Mouse (Mus musculus): ENCODE data around the gene Cryba1. TPM values are rescaled to one million over a fixed set of nuclear protein-coding genes. Genes with fewer than 3 reads are reported as not detected.

Gene Cryba1
- not detected for polyA plus RNA-seq (2017; shearing (Covaris generic))

GRCm38 (mm10) chr11:77725183-77725582 lies at the start of gene Cryba1:
TSS of gene Cryba1 (minus strand) at chr11:77725283.

DNA sequence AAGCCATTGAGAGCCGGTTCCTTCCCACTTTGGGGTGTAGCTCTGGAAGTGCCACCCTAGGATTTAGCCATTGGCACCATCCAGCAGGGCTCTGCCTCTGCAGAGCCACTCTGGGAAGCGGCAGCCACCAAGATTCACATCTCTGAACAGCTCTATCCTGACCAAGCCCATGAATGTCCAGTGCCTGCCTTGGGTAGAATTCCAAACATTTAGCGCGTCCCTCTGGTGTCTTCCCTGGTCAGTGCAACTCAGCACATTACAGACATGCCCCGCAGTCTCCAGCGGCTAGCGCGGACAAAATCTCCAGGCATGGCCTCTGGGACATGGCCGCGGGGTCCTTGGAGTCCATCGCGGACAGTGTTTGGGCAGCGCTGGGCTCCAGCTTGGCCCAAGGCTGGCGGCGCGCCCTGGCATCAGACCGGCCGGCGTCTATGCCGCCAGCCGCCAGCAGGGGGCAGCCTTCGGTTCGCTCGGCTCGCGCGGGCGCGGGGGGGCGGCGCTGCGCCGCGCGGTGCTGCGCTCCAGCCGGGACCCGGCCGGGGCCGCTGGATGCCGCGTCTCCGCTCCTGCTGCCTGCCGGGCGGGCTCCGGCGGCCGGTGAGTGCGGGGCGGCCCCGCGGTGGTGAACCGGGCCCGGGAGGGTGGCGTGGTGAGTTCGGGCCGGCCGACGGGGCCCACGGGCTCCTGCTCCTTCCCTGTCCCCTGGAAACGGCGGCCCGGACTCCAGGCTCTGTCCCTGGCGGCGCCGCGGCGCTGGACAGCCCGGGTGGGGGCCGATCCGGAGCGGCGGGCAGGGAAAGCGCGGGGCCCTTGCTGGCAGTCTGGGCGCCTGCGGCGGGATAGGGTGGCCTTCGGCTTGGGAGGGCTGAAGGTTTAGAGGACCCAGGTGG lies 37.9 kb upstream of the Cryba1 start, which contains the start of gene Myo18a:
Gene Myo18a, plus strand, starts transcription at position 464 of the 890 bp plus-strand sequence.

DNA sequence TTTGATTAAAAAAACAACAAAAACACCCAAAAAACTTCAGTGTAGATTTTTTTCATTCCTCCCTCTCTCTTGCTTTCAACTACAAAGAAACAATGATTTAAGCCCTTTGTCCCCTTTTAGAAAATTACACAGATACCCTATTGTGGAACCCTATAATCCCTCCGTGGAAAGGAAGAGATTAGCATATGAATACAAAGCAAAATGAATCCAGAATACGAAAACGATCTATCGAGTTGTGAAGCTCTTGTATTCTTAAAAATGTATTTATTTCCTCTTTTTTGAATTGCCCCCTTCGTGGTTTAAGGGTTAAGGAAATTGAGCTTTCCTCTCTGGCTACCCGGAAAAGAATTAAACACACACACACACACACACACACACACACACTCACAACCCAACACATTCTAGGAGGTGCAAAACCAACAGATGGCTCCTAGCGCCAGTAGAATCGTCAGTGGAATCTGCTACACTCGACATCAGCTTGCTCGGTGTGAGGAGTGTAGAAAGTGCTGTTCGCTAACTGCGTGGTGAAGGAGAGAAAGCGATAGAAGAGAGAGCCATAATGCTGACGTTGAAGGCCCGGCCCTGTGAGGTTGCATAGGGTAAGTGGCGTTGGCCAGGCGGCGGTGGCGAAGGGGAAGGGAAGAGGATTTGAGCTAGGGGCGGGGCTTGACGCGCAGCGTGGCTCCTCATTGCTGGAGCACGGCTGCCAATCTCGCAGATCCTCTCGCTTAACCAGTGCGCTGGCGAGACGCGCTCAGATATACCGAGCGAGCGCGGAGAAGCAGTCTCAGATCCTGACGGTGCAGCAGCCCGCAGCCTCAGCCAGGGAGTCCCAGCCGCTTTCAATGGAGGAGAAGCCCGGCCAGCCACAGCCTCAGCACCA lies 39.5 kb downstream of the Cryba1 start, which contains the start of gene Nufip2:
Gene Nufip2, plus strand, starts transcription at position 773 of the 883 bp plus-strand sequence.

Other genes with a start within 250 kb of the Cryba1 start
- 3.4 TPM for gene Ankrd13b, start 235.6 kb downstream of the Cryba1 start, polyA plus RNA-seq (2017; shearing (Covaris generic))
- 35.2 TPM for gene Git1, start 231.7 kb downstream of the Cryba1 start, polyA plus RNA-seq (2017; shearing (Covaris generic))
- gene Abhd15, start 210.2 kb downstream of the Cryba1 start, polyA plus RNA-seq (2017; shearing (Covaris generic)): 3.3 TPM
- gene Trp53i13, start 209.3 kb downstream of the Cryba1 start, polyA plus RNA-seq (2017; shearing (Covaris generic)): 22.4 TPM
- gene Gm10392, start 206.1 kb downstream of the Cryba1 start, polyA plus RNA-seq (2017; shearing (Covaris generic)): 0.60 TPM
- gene Taok1, start 117.5 kb downstream of the Cryba1 start, polyA plus RNA-seq (2017; shearing (Covaris generic)): 10.0 TPM
- 109 TPM for gene Nufip2, start 39.1 kb downstream of the Cryba1 start, polyA plus RNA-seq (2017; shearing (Covaris generic))
- gene Myo18a, start 38.0 kb upstream of the Cryba1 start, polyA plus RNA-seq (2017; shearing (Covaris generic)): 32.0 TPM
- gene Gm10277, start 62.5 kb upstream of the Cryba1 start, polyA plus RNA-seq (2017; shearing (Covaris generic)): 0.15 TPM
- gene Pipox, start 168.8 kb upstream of the Cryba1 start, polyA plus RNA-seq (2017; shearing (Covaris generic)): not detected
- gene Sez6, start 205.5 kb upstream of the Cryba1 start, polyA plus RNA-seq (2017; shearing (Covaris generic)): not detected

Data from naive thymus-derived CD4-positive, alpha-beta T cell, adult 5 months (primary cell).